Mouse (Mus musculus): ENCODE results near the gene Bpgm. TPM values are rescaled to one million over a fixed set of nuclear protein-coding genes. Genes with fewer than 3 reads are reported as not detected.

The Bpgm gene
- total RNA-seq, 2 experiments from 2014 or later = 65.7 to 69.3 TPM

DNA sequence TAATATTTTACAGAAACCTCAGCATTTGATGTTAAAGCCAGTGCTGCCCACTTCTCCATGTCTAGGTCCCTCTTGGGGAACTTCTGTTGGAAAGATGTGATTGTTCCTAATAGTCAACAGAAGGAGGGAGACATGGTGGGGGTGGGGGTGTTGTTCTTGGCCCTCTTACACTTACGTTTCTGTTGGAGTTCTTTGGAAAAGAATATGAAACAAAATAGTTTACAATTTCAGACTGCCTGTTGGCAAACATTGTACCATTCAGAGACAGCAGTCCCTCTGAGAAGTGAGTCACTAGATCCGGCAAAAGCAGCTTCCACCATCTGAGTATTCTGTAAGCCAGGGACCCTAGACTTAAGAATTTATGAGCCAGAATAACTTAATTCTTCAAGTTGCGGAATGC, 54.0 kb downstream of the Bpgm start:
- DNase-seq = no peak

DNA sequence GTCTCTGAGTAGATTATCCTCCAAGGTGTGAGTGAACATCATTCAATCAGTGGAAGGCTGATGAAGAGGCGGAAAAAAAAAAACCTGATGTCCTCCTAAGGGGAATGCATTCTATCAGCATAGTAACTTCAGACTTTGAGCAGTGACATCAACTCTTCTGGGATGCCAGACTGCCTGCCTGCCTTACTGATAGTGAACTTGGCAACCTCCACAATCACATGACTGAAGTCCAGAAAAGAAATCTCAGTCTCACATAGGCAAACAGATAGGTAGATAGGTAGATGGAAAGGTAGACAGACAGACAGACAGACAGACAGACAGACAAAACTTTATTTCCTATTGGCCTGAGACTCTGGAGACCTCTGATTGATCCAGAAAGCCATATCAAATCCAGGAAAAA, 57.0 kb downstream of the Bpgm start:
- DNase-seq = no peak

DNA sequence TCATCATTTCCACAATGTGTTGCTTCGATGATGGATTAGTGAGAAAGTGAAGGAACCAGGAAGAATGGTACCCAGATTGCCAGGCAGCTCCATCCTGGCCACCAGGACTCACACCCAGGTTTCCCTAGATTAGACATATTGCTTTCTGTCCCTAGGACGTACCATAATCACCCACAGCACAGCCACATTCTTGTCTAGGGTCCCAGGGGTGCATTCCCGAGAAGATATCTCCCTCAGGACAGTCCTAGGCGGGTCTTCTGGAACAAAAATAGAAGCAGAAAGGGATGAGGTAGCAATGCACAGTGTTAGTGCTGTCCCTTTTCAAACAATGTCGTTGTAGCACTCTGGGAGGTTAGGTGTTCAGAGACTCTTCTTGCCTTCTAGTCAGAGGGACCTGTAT, 57.9 kb downstream of the Bpgm start:
- no peak for DNase-seq

DNA sequence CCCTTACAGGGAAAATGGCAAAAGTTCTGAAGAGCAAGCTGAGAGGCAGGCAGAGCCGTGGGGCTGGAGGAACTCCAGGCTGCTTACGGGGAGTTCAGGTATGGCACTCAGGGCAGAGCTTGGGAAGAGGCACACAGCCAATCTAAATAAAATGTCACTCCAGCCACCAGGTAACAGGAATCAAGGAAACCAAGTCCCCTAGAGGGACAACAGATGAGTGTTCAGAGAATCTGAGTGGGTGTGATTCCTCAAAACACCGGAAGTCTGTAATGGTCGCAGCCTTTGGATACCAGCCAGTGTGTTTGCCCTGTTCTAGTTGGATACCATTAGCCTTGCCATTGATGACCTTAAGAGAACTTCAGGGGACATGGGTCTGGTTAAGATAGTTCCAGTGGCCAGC, 66.9 kb downstream of the Bpgm start:
- DNase-seq = no peak

DNA sequence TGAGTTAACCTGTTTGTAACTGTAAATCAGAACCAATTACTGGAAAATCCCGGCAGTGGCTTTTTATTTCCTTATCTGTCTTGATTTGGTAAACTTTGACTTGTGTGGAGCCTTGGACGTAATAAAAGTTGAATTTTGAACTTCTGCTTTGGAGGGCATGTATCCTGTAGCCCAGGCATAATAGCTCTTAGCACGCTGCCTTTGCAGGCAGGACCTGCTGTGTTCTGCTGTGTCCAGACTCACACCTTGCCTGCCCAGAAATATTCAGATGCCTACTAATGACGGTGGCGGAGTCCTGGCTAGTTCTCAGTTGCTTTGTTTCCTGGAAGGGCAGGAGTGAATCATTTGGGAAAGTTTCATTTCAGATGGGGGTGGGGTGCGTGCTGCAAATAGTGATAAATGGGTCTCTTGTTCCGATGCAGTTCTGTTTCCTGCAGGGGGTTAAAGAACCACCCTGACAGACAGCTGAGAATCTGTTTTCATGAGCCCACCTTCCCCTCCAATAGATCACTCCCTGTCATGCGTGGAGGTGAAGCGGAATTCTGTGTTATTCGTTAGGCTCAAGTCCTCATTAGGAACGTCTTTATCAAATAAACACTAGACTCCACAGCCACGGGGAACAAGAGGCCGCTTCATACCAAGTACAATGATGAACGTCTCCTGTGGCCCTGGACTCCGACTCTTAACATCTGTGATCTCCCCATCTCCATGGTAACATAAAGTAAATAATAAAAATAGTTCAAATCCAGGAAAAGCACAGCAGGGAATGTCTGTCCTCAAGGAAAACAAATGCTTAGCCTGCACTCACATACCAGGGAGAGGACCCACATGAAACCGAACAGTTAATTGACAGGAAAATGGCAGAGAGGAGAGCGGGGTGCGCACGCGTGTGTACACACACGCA, 67.5 kb downstream of the Bpgm start:
- DNase-seq = no peak

DNA sequence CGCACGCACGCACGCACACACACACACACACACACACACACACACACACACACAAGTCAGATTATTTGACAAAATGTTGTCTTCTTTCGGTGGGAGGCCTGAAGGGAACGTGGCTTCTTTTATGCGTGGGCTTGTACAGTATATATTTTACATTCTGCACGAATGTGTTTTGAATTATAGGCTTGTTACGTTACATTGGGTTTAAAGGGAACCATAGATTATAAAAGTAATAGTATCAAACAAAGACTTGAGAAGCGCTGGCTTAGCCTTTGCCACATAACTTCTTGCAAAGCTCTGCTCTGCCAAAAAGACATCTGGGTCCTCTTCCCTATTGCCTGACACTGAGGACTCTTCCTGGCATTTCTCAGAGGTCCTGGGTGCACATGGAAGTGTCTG, 68.2 kb downstream of the Bpgm start:
- DNase-seq = no peak

DNA sequence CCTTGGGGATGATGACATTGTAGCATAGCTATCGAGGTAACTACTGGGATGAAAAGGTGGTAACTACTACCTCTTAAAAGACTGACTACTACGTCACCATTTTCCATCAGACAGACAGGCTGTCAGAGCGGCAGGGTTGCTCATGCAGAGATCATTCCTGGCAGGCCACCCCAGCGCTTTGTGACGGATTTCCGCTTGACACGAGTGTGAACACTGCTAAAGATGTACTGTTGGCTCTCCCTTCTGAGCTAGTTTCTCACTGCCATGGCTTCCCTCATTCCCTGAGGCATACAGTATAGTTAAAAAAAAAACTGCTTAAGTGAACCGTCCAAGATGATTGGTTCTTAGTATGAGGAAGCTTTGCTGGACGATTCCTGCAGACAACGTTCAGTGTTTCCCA, 69.3 kb downstream of the Bpgm start:
- DNase-seq = no peak

DNA sequence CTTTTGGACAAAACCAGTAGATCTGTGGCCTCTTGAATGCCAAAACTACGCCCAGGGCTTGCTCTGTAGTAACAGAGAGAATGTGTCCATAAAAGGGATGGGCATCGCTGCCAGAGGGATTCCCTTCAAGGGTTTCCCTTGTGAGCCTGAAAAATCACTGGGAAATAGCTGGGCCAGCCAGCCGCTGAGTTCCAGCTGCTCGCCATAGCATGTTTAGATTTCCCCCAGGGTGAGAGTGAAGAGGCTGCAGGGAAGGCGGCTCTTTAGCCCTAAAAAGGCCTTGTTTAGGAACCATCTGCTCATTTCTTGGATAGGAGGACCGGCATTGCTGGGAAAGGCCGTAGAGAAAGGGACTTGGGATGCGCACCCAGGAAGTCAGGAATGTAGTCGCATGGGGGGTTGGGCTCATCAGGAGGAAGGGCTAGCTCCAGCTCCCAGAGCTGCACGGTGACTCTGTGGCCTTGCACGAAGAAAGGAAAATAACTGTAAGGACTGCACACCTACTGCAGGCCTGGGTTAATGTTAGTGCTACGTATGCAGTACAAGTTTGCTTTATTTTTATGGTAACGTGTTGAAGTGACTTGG, 72.5 kb downstream of the Bpgm start:
- no peak for DNase-seq

DNA sequence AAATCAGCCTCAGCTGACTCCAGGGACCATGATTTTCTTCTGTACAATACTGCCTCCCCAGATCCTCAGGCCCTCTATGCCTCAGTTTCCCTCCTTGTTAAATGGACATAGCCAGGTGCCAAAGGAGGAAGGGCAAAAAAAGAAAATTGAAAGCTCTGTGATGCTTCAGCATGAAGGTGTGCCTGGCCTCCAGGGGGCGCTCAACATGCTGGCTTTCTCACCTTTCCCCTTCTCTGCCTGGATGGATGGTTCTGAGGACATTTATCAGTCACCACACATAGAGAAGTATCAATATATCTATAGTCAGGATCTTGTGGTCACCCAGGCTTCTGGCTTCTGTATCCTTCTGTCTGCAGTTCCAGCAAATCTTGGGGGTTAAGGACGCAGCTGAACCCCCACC, 73.0 kb downstream of the Bpgm start:
- peak in 1 of 2 experiments; percentile 21 for DNase-seq

DNA sequence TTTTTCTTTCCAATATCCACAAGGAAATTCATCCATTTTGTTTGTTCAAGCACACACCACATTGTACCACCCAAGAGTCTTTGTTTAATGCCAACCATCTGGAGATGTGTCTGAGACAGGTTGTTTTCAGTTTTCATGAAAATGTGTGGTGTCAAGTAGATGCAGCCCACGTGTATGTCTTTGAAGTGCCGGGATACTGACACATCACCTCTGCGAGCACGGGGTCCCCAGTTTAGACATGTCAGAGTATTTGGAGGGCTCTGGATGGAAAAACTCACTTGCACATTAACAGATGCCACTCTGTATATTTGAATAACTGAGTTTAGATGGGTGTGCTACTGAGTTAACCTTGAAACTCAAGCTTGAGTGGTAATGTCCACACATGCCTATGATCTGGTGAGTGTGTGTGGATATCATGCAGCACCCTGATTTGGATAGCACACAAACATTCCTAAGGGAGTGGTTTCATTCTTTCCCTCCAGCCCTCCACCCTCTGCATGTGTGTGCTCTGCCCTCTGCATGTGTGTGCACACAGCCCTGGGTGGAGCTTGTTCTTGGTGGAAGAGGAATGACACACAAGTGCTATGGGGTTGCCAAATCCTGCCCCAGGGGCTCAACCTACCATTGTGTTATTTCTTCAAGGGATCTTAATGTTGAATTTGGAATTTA, 76.6 kb downstream of the Bpgm start:
- no peak for DNase-seq

DNA sequence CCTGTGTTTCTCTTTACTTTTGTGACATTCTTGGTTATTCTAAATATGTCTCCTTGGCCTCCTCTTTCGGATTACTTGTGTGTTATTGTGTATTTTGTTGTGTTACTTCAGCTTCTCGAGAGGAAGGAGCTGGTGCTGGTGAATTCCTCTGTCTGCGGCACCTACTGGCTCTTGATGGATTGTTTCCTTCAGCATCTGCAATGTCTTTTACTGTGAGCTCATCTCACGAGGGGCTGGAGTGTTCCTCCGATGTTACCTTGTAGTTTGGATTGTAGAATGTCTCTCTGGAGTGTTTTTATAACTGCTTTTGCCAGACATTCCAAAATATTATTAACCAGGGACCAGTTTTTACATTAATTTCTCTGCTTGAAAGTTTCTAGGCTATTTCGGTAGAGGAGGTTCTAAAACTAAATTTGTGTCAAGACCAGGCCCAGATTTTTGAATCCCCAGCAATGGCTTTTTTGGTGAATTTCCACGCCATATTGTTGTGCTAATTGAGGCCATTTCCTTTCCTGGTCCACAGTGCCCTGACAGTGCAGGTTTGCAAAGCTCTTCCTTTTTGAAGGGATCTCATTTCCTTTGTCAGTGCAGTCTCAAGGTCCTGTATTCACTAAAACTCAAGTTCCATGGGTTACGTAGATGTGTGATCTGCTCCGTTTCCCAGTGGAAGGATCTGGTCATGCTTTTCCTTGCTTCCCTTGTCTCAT, 78.4 kb downstream of the Bpgm start:
- DNase-seq = no peak

Other genes starting within 250 kb of the Bpgm start
- 10 to 100 TPM; 34.6 to 45.8 TPM for gene Akr1b3, start 158.7 kb upstream of the Bpgm start, total RNA-seq (2021)
- under 1 TPM; 0.42 to 0.56 TPM for gene Akr1b8, start 122.1 kb upstream of the Bpgm start, total RNA-seq (2021)
- gene Akr1b10, start 92.0 kb upstream of the Bpgm start, total RNA-seq (2021) = 10 to 100 TPM; 24.8 to 25.1 TPM
- gene Akr1b7, start 63.9 kb upstream of the Bpgm start, total RNA-seq (2021) = not detected
- 10 to 100 TPM; 34.0 to 40.7 TPM for gene Cald1, start 122.3 kb downstream of the Bpgm start, total RNA-seq (2021)